Mouse (Mus musculus) midbrain, embryonic 14.5 days (tissue): ENCODE data around the gene Nudcd3. TPM values are rescaled to one million over a fixed set of nuclear protein-coding genes. Genes with fewer than 3 reads are reported as not detected.

Experiments used
- ATAC-seq: fragments of 200-750 bp; cut with Nextera tagmentation; 2 replicates; pipeline ENCODE4 v1.8.0; 2017; ENCODE audit warnings: moderate number of reproducible peaks, moderate library complexity; ENCODE audit not compliant: low FRiP score, low TSS enrichment
- DNase-seq: peaks from one replicate; pipeline ENCODE4 v3.0.0-alpha.2; 2015
- H3K27ac ChIP-seq: fragments of 300-500 bp; sonication (generic); replicated peaks from 2 replicates; pipeline ENCODE4 v1.5.1; 2014; ENCODE audit warnings: mild to moderate bottlenecking, low read depth, low read length, moderate library complexity
- H3K27me3 ChIP-seq: fragments of 300-500 bp; sonication (generic); 2 replicates; pipeline ENCODE4 v1.6.1; 2014; ENCODE audit warnings: low read length, control low read depth, mixed read lengths; ENCODE audit not compliant: control insufficient read depth, insufficient read depth
- H3K36me3 ChIP-seq: fragments of 300-500 bp; sonication (generic); 2 replicates; pipeline ENCODE4 v1.6.1; 2014; ENCODE audit warnings: low read length, control low read depth; ENCODE audit not compliant: control insufficient read depth, insufficient read depth
- H3K4me1 ChIP-seq: fragments of 300-500 bp; sonication (generic); 2 replicates; pipeline ENCODE4 v1.6.1; 2014; ENCODE audit warnings: mild to moderate bottlenecking, antibody characterized with exemption, low read length, control low read depth; ENCODE audit not compliant: control insufficient read depth, insufficient read depth
- H3K4me2 ChIP-seq: fragments of 300-500 bp; sonication (generic); 2 replicates; pipeline ENCODE4 v1.6.1; 2014; ENCODE audit warnings: mild to moderate bottlenecking, low read length, moderate library complexity
- H3K4me3 ChIP-seq: fragments of 300-500 bp; sonication (generic); replicated peaks from 2 replicates; pipeline ENCODE4 v1.5.1; 2014; ENCODE audit warnings: low read depth, low read length
- H3K9ac ChIP-seq: fragments of 300-500 bp; sonication (generic); replicated peaks from 2 replicates; pipeline ENCODE4 v1.6.1; 2014; ENCODE audit warnings: mild to moderate bottlenecking, low read length, moderate library complexity
- H3K9me3 ChIP-seq: fragments of 300-500 bp; sonication (generic); 2 replicates; pipeline ENCODE4 v1.6.1; 2016; ENCODE audit warnings: low read length, control low read depth, mixed read lengths; ENCODE audit not compliant: control insufficient read depth
- WGBS: fragments of 180-500 bp; shearing (Covaris S2); extraction: QIAGEN DNeasy Blood & Tissue Kit; methylation state at CpG from one replicate; pipeline ENCODE4 v1.1.7; 2014; 5-methylcytosine and 5-hydroxymethylcytosine counted together
- polyA plus RNA-seq: library from polyadenylated mRNA; unstranded; fragments of >200 nt; fragmentation: Nextera tagmentation; extraction: Ambion mirVana; gene quantifications from 2 replicates; pipeline ENCODE4 v1.2.1, GENCODE M21; 2014

Gene Nudcd3
- polyA plus RNA-seq, 1 experiment from 2014 or later, result 57.8 TPM

GRCm38 (mm10) chr11:6169041-6169663, 31.1 kb downstream of the Nudcd3 start:
- Histone ChIP-seq H3K27me3 (no peaks in the 10 kb centered on the region), H3K9ac (no peak overlapping the region), H3K27ac (no peak overlapping the region), H3K4me2 (no peak overlapping the region), H3K4me3 (no peak overlapping the region), H3K36me3 (no peaks in the 10 kb centered on the region), H3K4me1 (no peaks in the 10 kb centered on the region), H3K9me3 (no peaks in the 10 kb centered on the region)
- DNase-seq, result no peak
- WGBS, result 88% methylated on average over 2 of the region's 2 CpGs
- ATAC-seq, result no peak

- H3K4me1 ChIP-seq, result no peaks in the 10 kb centered on the region
- H3K9ac ChIP-seq, result no peak overlapping the region
- 91% methylated on average over 12 of the region's 12 CpGs for WGBS
- DNase-seq (no peak), ATAC-seq (no peak)
- no peaks in the 10 kb centered on the region for H3K36me3 ChIP-seq
- no peaks in the 10 kb centered on the region for H3K27me3 ChIP-seq
- no peaks in the 10 kb centered on the region for H3K9me3 ChIP-seq
- H3K27ac ChIP-seq, result no peak overlapping the region
- no peak overlapping the region for H3K4me2 ChIP-seq
- H3K4me3 ChIP-seq, result no peak overlapping the region
These were observed 33.9 kb downstream of the Nudcd3 start for GRCm38 (mm10) chr11:6166351-6166750.

- Histone ChIP-seq H3K9me3 (no peaks in the 10 kb centered on the region), H3K27me3 (no peaks in the 10 kb centered on the region), H3K27ac (no peak overlapping the region), H3K4me2 (no peak overlapping the region), H3K4me1 (no peaks in the 10 kb centered on the region), H3K36me3 (no peaks in the 10 kb centered on the region), H3K9ac (no peak overlapping the region), H3K4me3 (no peak overlapping the region)
- WGBS, result 95% methylated on average over 7 of the region's 7 CpGs
- DNase-seq (no peak), ATAC-seq (no peak)
These were observed 34.7 kb downstream of the Nudcd3 start for GRCm38 (mm10) chr11:6165391-6166081.

- H3K4me3 ChIP-seq, result no peak overlapping the region
- H3K27me3 ChIP-seq, result no peaks in the 10 kb centered on the region
- no peak overlapping the region for H3K27ac ChIP-seq
- H3K9ac ChIP-seq, result no peak overlapping the region
- ATAC-seq, result no peak
- no peaks in the 10 kb centered on the region for H3K4me1 ChIP-seq
- no peaks in the 10 kb centered on the region for H3K36me3 ChIP-seq
- WGBS, result 96% methylated on average over 7 of the region's 7 CpGs
- H3K4me2 ChIP-seq, result no peak overlapping the region
- H3K9me3 ChIP-seq, result no peaks in the 10 kb centered on the region
- DNase-seq, result no peak
These were observed 35.4 kb downstream of the Nudcd3 start for GRCm38 (mm10) chr11:6164781-6165180.

- Histone ChIP-seq H3K9me3 (no peaks in the 10 kb centered on the region), H3K4me1 (no peaks in the 10 kb centered on the region), H3K4me3 (no peak overlapping the region), H3K9ac (no peak overlapping the region), H3K27me3 (no peaks in the 10 kb centered on the region), H3K4me2 (no peak overlapping the region), H3K27ac (no peak overlapping the region), H3K36me3 (no peaks in the 10 kb centered on the region)
- WGBS, result 93% methylated on average over 12 of the region's 12 CpGs
- no peak for ATAC-seq
- DNase-seq, result no peak
These were observed 36.5 kb downstream of the Nudcd3 start for GRCm38 (mm10) chr11:6163706-6164105.

GRCm38 (mm10) chr11:6163062-6163461, 37.2 kb downstream of the Nudcd3 start:
- DNase-seq (no peak), ATAC-seq (no peak)
- H3K4me3 ChIP-seq, result no peak overlapping the region
- H3K27ac ChIP-seq, result no peak overlapping the region
- H3K9ac ChIP-seq, result no peak overlapping the region
- no peaks in the 10 kb centered on the region for H3K9me3 ChIP-seq
- no peaks in the 10 kb centered on the region for H3K27me3 ChIP-seq
- no peak overlapping the region for H3K4me2 ChIP-seq
- WGBS, result 94% methylated on average over 3 of the region's 3 CpGs
- no peaks in the 10 kb centered on the region for H3K36me3 ChIP-seq
- H3K4me1 ChIP-seq, result no peaks in the 10 kb centered on the region

- Histone ChIP-seq H3K9me3 (no peaks in the 10 kb centered on the region), H3K36me3 (no peaks in the 10 kb centered on the region), H3K4me3 (no peak overlapping the region), H3K4me2 (no peak overlapping the region), H3K27me3 (no peaks in the 10 kb centered on the region), H3K4me1 (no peaks in the 10 kb centered on the region), H3K9ac (no peak overlapping the region), H3K27ac (no peak overlapping the region)
- no peak for ATAC-seq
- DNase-seq, result no peak
These were observed 38.7 kb downstream of the Nudcd3 start for GRCm38 (mm10) chr11:6161549-6161948.

- Histone ChIP-seq H3K4me2 (no peak overlapping the region), H3K36me3 (no peaks in the 10 kb centered on the region), H3K4me3 (no peak overlapping the region), H3K9ac (no peak overlapping the region), H3K4me1 (no peaks in the 10 kb centered on the region), H3K27me3 (no peaks in the 10 kb centered on the region), H3K27ac (no peak overlapping the region), H3K9me3 (no peaks in the 10 kb centered on the region)
- DNase-seq (no peak), ATAC-seq (no peak)
- WGBS, result 81% methylated on average over 3 of the region's 3 CpGs
These were observed 39.4 kb downstream of the Nudcd3 start for GRCm38 (mm10) chr11:6160663-6161271.
